Comparison of ENCODE assay signal across 30 mouse cellular contexts in genomic region chr11:55057511-55057910, GRCm38 (mm10). TPM values are rescaled to one million over a fixed set of nuclear protein-coding genes. Genes with fewer than 3 reads are reported as not detected.
DNase-seq lines count a peak whose midpoint lies in the region; ATAC-seq and TF ChIP-seq lines count a peak whose summit lies in the region.
"Had no signal": no experiment of that assay in that cellular context is flagged by ENCODE, and none has a peak within 500 bp of the region (broad histone marks: within the 10 kb centered on the region; RNA-seq: fewer than 3 reads in every experiment).

No protein-coding gene starts in this region.

- no peak overlapping the region for H3K4me2 ChIP-seq in liver, postnatal 0 days (ENCODE audit: low read depth, low read length)
- no peak overlapping the region for H3K4me2 ChIP-seq in liver, embryonic 12.5 days
- no peak overlapping the region for H3K4me2 ChIP-seq in stomach, postnatal 0 days (replicated peaks; ENCODE audit: low read depth)
- H3K4me2 ChIP-seq: embryonic facial prominence, embryonic 15.5 days; forebrain, embryonic 15.5 days; heart, embryonic 13.5 days; hindbrain, embryonic 12.5 days; limb, embryonic 15.5 days; neural tube, embryonic 13.5 days had no signal

- H3K9me3 ChIP-seq in liver, postnatal 0 days (ENCODE audit: low read length) = no peaks in the 10 kb centered on the region
- H3K9me3 ChIP-seq in liver, embryonic 12.5 days (replicated peaks) = no peaks in the 10 kb centered on the region
- H3K9me3 ChIP-seq in stomach, postnatal 0 days (ENCODE audit: control insufficient read depth, low read length) = no peaks in the 10 kb centered on the region
- H3K9me3 ChIP-seq: forebrain, embryonic 15.5 days; heart, embryonic 13.5 days; hindbrain, embryonic 12.5 days; limb, embryonic 15.5 days; neural tube, embryonic 13.5 days had no signal

- TF ChIP-seq CTCF in gastrocnemius, adult 2 months (IDR thresholded peaks at IDR 0.05) = peak; percentile 37
- peak; percentile 45 for TF ChIP-seq CTCF in liver, postnatal 0 days (IDR thresholded peaks at IDR 0.05; ENCODE audit: low read depth)
- TF ChIP-seq CTCF in stomach, postnatal 0 days (IDR thresholded peaks at IDR 0.05; ENCODE audit: low read depth) = peak; percentile 38

- no peak for DNase-seq in gastrocnemius, adult 2 months
- no peak for DNase-seq in gastrocnemius, adult 8-10 months (ENCODE audit: low spot score in 2 of 2)
- no peak for DNase-seq in liver, postnatal 0 days
- peak; percentile 39 for DNase-seq in ES-CJ7 (ENCODE audit: low read depth, low spot score)
- DNase-seq in stomach, postnatal 0 days (ENCODE audit: low spot score) = no peak
- no peak for DNase-seq in left cerebral cortex, adult 11 months (ENCODE audit: low spot score)
- DNase-seq: adrenal gland, postnatal 25 days; cerebellum, adult 9-10 months; gastrocnemius, postnatal 25 days; heart, adult 18-20 months; heart, postnatal 14 days; kidney, adult 18-20 months; kidney, postnatal 10 days; left cerebral cortex, postnatal 4 days; lung, adult 18-20 months; lung, postnatal 4 days; midbrain, embryonic 14.5 days; retina, postnatal 1 day; right cerebral cortex, postnatal 25 days; thymus, adult 2 months; thymus, postnatal 4 days had no signal

- no peak for ATAC-seq in liver, postnatal 0 days
- ATAC-seq in liver, embryonic 12.5 days = no peak
- no peak for ATAC-seq in stomach, postnatal 0 days (ENCODE audit: low FRiP score, low TSS enrichment)
- ATAC-seq: CD4-positive, CD25-positive, alpha-beta regulatory T cell, adult 4 months; forebrain, embryonic 15.5 days had no signal

- no peak for TF ChIP-seq EP300 in liver, postnatal 0 days (IDR thresholded peaks at IDR 0.05; ENCODE audit: low read depth)
- TF ChIP-seq EP300 in stomach, postnatal 0 days (optimal IDR thresholded peaks at IDR 0.05) = no peak

- intact Hi-C loops in gastrocnemius, adult 2 months (cut with DNase I) = no loop called here

- WGBS in liver, postnatal 0 days (ENCODE audit: insufficient replicate concordance) = 73% methylated on average over 3 of the region's 3 CpGs
- WGBS in liver, embryonic 12.5 days (ENCODE audit: insufficient replicate concordance) = 57% methylated on average over 3 of the region's 3 CpGs
- WGBS in stomach, postnatal 0 days = 80% methylated on average over 3 of the region's 3 CpGs

- no peak overlapping the region for H3K9ac ChIP-seq in liver, postnatal 0 days (replicated peaks)
- no peak overlapping the region for H3K9ac ChIP-seq in liver, embryonic 12.5 days
- H3K9ac ChIP-seq in stomach, postnatal 0 days (ENCODE audit: low read length) = no peak overlapping the region
- H3K9ac ChIP-seq: embryonic facial prominence, embryonic 15.5 days; forebrain, embryonic 15.5 days; heart, embryonic 13.5 days; hindbrain, embryonic 12.5 days; limb, embryonic 15.5 days; neural tube, embryonic 13.5 days had no signal

- no peaks in the 10 kb centered on the region for H3K27me3 ChIP-seq in liver, postnatal 0 days (ENCODE audit: insufficient read depth, low read length)
- no peaks in the 10 kb centered on the region for H3K27me3 ChIP-seq in liver, embryonic 12.5 days (replicated peaks)
- no peaks in the 10 kb centered on the region for H3K27me3 ChIP-seq in stomach, postnatal 0 days (ENCODE audit: control insufficient read depth, insufficient read depth, low read length)
- H3K27me3 ChIP-seq: embryonic facial prominence, embryonic 15.5 days; forebrain, embryonic 15.5 days; heart, embryonic 13.5 days; hindbrain, embryonic 12.5 days; limb, embryonic 15.5 days; neural tube, embryonic 13.5 days had no signal

- H3K4me3 ChIP-seq in gastrocnemius, adult 2 months = no peak overlapping the region
- H3K4me3 ChIP-seq in liver, postnatal 0 days (ENCODE audit: low read depth, low read length) = no peak overlapping the region
- H3K4me3 ChIP-seq in liver, embryonic 12.5 days = no peak overlapping the region
- H3K4me3 ChIP-seq in stomach, postnatal 0 days (ENCODE audit: low read depth, low read length) = no peak overlapping the region
- H3K4me3 ChIP-seq: embryonic facial prominence, embryonic 15.5 days; forebrain, embryonic 15.5 days; heart, embryonic 13.5 days; hindbrain, embryonic 12.5 days; limb, embryonic 15.5 days; myocyte; neural tube, embryonic 13.5 days had no signal

- no peaks in the 10 kb centered on the region for H3K36me3 ChIP-seq in liver, postnatal 0 days (replicated peaks; ENCODE audit: insufficient read depth, low read length)
- H3K36me3 ChIP-seq in liver, embryonic 12.5 days = no peaks in the 10 kb centered on the region
- no peaks in the 10 kb centered on the region for H3K36me3 ChIP-seq in stomach, postnatal 0 days (ENCODE audit: control insufficient read depth, insufficient read depth, low read length)
- H3K36me3 ChIP-seq: embryonic facial prominence, embryonic 15.5 days; forebrain, embryonic 15.5 days; hindbrain, embryonic 12.5 days; limb, embryonic 15.5 days; neural tube, embryonic 13.5 days had no signal

- no peaks in the 10 kb centered on the region for H3K4me1 ChIP-seq in liver, postnatal 0 days (ENCODE audit: insufficient read depth)
- H3K4me1 ChIP-seq in liver, embryonic 12.5 days = no peaks in the 10 kb centered on the region
- no peaks in the 10 kb centered on the region for H3K4me1 ChIP-seq in stomach, postnatal 0 days (replicated peaks; ENCODE audit: control insufficient read depth, insufficient read depth)
- H3K4me1 ChIP-seq: embryonic facial prominence, embryonic 15.5 days; forebrain, embryonic 15.5 days; hindbrain, embryonic 12.5 days; limb, embryonic 15.5 days; neural tube, embryonic 13.5 days had no signal

- H3K27ac ChIP-seq in gastrocnemius, adult 2 months = no peak overlapping the region
- no peak overlapping the region for H3K27ac ChIP-seq in liver, postnatal 0 days (ENCODE audit: low read depth)
- no peak overlapping the region for H3K27ac ChIP-seq in liver, embryonic 12.5 days
- H3K27ac ChIP-seq in stomach, postnatal 0 days (replicated peaks) = no peak overlapping the region
- H3K27ac ChIP-seq: embryonic facial prominence, embryonic 15.5 days; forebrain, embryonic 15.5 days; heart, embryonic 13.5 days; hindbrain, embryonic 12.5 days; limb, embryonic 15.5 days; neural tube, embryonic 13.5 days had no signal

RNA-seq across cellular contexts. Expression of gene Ccdc69, which starts 20.4 kb away (rescaled TPM):
- total RNA-seq in gastrocnemius, adult 2 months (2021) = 1 to 10 TPM; 3.6 to 3.9 TPM
- 1 to 10 TPM; 1.8 to 4.2 (median 3.3) TPM for total RNA-seq in gastrocnemius, adult 8-10 months (2022)
- 1.3 and 1.6 TPM in 2 replicates for polyA plus RNA-seq in liver, postnatal 0 days (2015; fragmentation: Nextera tagmentation; extraction: Ambion mirVana)
- 1.0 and 1.2 TPM in 2 replicates for polyA plus RNA-seq in liver, embryonic 12.5 days (2016; fragmentation: Nextera tagmentation; extraction: Ambion mirVana)
- polyA plus RNA-seq in stomach, postnatal 0 days (2015; fragmentation: Nextera tagmentation; extraction: Ambion mirVana) = 5.1 and 5.4 TPM in 2 replicates
- total RNA-seq: left cerebral cortex, postnatal 4 days had no signal

RNA-seq across cellular contexts. Expression of gene Anxa6, which starts 24.3 kb away (rescaled TPM):
- 100 to 1,000 TPM; 166 to 187 TPM for total RNA-seq in gastrocnemius, adult 2 months (2021)
- total RNA-seq in gastrocnemius, adult 8-10 months (2022) = 100 to 1,000 TPM; 160 to 179 (median 170) TPM
- 47.5 and 47.7 TPM in 2 replicates for polyA plus RNA-seq in liver, postnatal 0 days (2015; fragmentation: Nextera tagmentation; extraction: Ambion mirVana)
- 52.9 and 54.7 TPM in 2 replicates for polyA plus RNA-seq in liver, embryonic 12.5 days (2016; fragmentation: Nextera tagmentation; extraction: Ambion mirVana)
- polyA plus RNA-seq in stomach, postnatal 0 days (2015; fragmentation: Nextera tagmentation; extraction: Ambion mirVana) = 140 and 141 TPM in 2 replicates

RNA-seq across cellular contexts. Expression of gene Gm2a, which starts 40.4 kb away (rescaled TPM):
- total RNA-seq in gastrocnemius, adult 2 months (2021) = 1 to 10 TPM; 6.5 to 6.7 TPM
- total RNA-seq in gastrocnemius, adult 8-10 months (2022) = 1 to 10 TPM; 6.2 to 9.2 (median 7.5) TPM
- 28.7 and 31.6 TPM in 2 replicates for polyA plus RNA-seq in liver, postnatal 0 days (2015; fragmentation: Nextera tagmentation; extraction: Ambion mirVana)
- 10.7 and 11.4 TPM in 2 replicates for polyA plus RNA-seq in liver, embryonic 12.5 days (2016; fragmentation: Nextera tagmentation; extraction: Ambion mirVana)
- 84.3 and 89.3 TPM in 2 replicates for polyA plus RNA-seq in stomach, postnatal 0 days (2015; fragmentation: Nextera tagmentation; extraction: Ambion mirVana)
